Mouse (Mus musculus): Measurements from ENCODE around the gene BC024978.

The BC024978 gene

DNA sequence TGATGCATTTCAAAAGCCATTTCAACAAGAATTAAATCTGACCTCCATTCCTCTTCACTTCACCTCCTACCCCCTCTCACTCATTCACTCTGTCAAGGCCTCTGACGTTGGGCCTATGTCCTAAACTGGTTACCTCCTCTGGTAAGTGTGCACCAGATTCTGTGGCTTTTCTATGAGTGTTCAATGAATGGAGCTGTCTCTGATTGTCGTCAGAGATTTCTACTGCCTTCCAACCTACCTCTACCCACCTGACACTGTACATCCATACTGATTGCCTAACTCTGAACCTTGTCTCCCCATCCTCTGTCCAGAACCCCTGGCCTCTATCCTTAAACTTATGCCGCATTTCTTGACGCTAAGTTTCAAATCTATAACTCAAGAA, 17.6 kb upstream of the BC024978 start:
- no peak for DNase-seq

DNA sequence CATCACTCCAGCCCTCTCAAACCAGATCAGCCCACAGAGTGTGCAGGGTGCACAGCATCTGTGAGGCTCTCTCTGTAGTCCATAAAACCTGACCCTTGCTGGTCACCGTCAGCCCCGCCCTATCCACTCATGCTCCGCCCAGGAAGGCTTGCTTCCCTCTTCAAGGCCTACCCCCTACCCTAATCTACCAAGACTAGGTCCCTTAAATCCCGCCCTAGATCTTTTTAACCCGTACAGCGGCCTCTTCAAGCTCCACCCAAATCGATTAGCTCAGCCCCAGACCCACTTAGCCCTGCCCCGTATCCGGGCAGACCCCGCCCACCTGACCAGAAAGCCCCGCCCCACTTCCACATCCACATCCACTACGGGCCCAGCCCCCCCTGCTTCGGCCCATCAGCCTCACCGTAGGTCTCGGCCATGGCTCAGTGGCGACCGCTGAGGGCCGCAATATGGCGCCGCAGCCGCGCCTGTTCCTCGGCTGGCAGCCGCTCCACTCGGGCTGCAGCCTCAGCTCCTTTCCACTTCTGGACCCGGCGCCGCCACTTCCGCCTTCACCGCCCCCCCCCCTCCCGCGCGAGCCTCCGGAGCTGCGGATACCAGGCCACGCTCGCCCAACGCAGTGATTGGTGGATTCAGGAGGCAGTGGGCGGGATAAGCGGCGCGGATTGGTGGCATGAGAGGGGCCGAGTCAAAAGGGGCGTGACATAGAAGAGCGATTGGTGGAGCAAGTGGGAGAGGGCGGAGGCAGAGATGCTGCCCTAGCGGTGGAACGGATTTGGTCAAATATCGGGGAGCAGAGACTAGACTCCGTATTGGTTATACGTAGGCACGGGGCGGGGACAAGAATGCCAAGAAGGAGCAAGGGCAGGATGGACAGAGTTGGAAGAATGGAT, 17.0 kb upstream of the BC024978 start, which contains the start of gene Rab4b:
Rab4b (minus strand) TSS at position 573 of the 893 bp plus-strand sequence.
- DNase-seq, result peak; percentile 100

DNA sequence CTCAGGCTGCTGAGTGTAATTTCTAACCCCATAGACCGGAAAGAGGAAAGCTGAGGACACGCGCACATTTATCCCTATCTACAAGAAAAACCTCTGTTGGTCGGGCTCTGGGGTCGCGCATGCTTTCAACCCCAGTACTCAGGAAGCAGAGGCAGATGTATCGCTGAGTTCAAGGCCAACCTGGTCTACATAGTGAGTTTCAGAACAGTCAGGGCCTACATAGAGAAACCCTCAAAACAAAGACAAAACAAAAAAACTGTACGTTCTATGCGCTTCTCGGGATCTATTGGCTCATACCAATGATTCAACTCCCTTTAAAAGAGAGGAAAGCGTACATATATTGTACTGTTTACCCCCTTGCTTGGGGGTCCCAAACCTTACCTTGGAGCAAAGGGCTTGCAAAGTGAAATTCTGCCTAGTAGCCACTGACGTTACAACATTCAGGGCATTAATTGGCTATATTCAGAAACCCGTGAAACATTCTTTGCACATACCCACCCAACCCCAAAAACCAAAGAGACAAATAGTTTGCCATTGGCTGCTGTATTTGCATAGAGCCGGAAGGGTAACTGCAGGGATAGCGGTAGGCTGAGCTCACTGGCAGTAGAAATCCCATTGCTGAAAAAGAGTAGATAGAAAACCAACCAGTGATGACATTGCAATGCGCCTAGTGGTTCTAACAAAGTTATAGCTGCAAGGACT, 16.2 kb upstream of the BC024978 start:
- no peak for DNase-seq

DNA sequence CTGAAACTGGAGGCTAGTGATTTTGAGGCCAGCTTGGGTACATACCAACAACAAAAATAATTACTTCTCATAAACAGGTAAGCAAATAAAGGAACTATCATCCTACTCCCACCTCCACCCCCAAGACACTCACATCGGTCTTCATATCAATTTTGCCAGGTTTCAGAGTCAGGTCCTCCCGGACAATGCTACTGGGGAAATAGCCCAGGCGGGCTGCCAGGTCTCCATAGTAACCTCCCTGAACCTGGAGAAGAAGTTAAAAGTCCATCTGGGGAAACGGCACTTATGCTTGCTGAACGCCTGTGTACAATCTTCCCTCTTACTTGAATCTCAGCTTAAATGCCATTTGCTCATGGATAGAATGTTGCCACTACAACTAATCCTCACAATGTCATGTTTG, 15.5 kb upstream of the BC024978 start:
- DNase-seq, result peak; percentile 44 to 64

DNA sequence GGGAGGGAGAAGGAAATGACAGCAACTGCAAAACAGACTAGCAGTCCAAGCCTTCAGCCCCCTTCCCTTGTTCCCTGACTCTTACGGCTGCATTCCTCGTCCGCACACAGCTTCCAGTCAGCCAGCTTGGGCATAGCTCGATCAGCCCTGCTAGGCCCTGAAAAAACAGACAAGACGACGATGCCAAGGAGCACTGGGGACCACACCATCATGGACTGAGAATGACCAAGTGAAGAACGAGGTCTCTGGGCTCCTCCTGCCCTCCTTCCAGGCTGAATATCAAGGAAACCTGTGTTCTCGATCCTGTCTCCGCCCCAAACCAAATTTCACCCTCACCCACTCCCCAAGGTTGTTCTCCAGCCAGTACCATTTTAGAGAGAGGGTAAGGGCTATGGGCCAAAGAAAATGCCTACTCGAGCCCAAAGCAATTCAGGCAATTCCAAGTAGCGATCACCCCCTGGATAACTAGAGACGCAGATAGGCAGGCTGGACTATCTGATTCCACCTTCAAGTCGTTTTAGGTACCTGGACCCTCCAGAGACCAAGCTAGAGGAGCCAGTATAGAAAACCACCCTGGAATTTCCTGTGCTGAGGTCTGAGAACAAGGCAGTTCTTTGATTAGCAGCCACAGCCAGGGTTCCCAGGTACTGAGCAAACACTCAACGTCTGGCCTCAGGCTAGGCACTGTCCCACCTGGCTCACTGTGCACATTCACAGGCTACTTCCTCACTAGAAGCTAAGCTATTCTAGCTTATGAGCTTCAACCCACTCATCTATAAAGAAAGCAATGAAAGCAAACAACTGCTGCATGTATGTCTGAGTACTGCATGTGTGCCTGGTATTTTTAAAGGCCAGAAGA, 14.5 kb upstream of the BC024978 start, which contains the start of the genes Gm21983 and Mia:
Gm21983 (minus strand) TSS at position 250 of the 859 bp plus-strand sequence.
Mia (minus strand) TSS at position 321 of the 859 bp plus-strand sequence.
- DNase-seq, result peak in 1 of 2 experiments; percentile 51

DNA sequence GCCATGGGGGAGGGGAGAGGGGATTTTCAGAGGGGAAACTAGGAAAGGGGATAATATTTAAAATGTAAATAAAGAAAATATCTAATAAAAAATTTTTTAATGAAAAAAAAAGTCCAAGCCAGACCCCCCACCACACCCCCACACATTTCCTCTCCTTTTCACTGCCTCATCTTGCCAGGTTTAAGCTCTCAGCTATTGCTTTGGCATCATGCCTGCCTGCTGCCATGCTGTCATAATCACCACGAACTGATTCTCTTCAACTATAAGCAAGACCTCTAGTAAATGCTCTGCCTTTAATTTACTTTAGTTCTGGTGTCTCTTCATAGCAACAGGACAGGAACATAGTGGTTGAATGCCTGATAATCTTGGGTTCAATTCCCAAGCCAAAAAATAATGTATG, 13.1 kb upstream of the BC024978 start:
- DNase-seq, result no peak

DNA sequence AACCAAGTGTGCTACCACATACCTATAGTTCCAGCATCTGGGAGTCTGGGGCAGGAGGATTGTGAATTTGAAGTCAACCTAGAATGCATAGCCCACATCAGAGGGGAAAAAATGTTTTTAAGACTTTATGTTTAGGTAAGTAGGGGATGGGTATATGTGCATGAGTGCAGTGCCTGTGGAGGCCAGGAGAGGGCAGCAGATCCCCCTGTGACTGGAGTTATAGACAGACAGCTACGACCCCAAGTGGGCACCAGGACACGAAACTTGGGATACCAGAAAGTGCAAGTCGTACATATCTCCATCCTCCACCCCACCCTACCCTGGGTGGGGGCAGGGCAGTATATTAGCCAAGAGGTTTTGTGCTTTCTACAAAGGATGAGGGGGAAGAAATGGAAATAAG, 10.6 kb upstream of the BC024978 start:
- DNase-seq, result peak in 1 of 2 experiments; percentile 35

DNA sequence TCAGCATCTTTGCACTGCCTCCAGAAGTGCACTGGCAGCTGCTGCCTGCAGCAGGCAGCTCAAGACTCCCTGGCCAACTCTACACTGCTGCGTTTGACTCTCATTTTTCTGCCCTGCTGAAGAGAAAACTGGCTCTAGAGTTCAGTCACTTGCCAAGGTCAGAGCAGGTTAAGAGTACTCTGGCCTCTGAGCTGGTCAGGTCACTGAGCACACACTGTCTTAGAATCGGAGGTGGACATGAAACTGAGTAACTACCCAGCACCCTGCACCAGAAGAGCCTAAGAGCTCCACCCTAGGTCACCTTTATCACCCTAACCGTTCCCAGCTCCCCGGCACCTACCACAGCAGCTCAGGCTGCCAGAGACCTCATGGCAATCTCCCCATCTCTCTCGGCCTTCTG, 9.6 kb upstream of the BC024978 start:
- DNase-seq, result no peak

DNA sequence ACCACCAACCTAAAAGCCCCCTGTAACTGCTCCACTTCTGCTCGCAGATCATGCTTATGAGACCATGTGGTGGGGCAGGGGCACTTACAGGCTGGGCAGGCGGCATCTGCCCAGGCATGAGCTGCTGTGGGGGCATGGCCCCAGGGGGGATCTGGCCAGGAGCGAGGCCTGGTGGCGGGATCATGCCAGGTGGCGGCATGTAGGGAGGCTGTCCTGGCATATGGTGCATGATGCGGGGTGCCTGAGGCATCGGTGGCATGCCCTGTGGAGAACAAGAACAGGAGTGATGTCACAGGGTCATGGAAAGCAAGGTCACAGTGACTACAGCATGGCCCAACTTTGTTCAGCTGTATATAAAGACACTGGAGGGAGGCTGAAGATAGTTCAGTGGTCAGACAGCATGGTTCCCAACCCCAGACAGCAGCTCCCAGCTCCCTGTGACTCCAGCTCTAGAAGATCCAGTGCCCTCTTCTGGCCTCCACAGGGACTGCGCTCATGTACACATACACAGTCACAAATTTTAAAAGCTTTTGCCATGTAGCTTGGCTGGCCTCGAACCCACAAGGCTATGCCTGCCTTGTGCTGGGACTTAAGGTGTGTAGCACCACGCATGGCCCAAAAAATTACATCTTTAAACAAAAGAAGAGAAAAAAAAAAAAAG, 6.2 kb upstream of the BC024978 start:
- DNase-seq, result no peak

DNA sequence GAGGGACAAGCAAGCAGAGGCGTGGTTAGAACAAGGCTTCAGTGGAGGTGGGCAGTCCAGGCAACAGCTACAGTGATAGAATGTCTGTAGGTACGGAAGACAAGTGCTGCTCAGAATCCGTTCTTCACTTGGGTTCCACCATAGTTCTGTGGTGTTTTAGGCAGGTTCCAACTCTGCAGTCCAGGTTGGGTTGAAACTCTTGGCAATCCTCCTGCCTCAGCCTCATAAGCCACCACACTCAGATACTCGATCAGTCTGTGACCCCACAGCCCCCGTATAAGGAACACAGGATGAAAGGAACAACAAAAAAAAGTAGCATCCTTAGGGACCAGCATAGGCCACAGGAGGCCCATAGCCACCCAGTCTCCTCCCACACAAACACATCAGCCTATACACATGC, 3.1 kb upstream of the BC024978 start:
- DNase-seq, result no peak

DNA sequence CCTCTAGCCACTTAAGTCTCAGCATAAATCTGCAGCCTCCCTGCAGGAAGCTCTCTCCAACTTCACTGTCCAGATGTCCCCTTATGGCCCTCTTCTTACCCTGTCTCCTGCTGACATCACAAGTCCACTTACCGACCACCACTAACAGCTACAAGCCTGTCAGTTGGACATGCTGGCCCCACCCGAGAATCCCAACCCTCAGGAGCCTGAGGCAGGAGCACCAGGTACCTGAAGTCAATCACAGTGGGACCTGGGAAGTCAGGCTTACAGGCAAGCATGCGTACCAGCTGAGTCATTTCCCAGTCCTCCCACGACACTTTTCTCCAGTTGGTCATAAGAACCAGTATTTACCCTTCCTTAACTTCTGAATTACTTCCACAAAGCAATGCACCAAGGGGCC, 1.9 kb upstream of the BC024978 start:
- DNase-seq, result no peak

DNA sequence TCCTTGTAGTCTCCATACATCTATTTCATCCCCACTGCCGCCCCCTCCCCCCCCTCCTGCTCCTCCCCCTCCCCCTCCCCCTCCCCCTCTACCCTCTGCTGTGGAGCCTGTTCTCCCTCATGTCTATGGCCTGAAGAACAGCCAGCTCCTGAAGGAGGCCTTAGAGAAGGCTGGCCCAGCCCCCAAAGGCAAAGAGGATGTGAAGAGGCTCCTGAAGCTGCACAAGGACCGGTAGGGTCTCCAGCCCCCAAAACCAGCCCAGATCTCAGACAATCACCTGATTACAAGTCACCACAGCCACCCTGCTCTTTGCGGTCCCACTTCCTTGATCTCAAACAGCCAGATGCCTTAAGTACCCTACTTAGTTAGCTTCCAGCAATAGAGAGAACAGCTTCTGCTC, 1.6 kb downstream of the BC024978 start:
- no peak for DNase-seq

DNA sequence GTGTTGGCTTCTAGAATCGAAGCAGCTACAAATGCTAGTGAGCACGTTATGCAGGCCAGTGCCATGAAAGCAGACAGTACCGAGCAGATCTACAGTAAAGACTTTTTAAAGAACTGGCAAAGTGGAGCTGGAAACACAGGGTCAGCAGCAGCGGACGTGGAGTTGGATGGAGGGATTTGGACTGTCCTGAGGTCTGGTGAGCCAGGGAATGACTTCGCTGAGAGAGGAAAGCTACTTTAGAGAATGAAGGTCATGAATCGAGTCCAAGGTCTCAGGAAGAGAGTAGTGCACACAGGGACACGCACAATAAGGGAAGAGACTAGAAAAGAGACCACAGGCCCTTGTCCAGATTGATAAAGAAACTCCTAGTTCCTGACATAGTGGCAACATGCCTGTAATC, 2.1 kb downstream of the BC024978 start:
- DNase-seq, result no peak

DNA sequence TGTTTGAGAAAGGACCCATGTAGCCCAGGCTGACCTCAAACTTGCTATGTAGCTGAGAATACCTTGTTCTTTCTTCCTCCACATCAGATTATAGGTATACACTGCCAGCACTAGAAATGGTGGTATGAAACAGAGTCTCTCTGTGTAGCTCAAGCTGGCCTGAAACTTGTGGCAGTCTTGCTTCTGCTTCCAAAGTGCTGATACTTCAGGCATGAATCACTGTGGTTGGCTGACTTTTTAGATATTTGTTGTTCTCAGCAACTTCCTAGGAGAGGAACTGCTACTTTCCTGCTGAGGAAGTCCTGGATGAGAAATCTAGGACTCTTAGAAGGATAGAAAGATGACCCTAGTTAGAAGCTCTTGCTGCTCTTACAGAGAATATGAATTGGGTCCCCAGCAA, 2.8 kb downstream of the BC024978 start:
- no peak for DNase-seq

DNA sequence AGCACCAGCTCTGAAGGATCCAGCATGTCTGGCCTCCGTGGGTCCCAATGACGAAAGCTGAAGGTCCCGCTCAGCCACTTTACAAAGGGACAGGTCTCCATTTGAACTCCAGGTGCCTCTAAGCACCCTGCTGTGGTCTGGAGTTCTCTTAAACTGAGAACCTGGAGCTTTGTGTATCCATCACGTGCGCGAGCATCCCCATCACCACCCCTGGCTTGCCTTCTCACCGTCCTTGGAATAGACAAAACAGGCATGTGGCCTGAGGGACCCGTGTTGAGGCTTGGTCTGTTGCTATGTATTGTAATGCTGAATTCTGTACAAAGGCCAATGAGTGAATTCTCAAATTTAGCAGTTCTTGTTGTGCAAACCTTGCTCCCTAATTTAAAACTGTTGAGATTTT, 3.2 kb downstream of the BC024978 start:
- DNase-seq, result no peak

DNA sequence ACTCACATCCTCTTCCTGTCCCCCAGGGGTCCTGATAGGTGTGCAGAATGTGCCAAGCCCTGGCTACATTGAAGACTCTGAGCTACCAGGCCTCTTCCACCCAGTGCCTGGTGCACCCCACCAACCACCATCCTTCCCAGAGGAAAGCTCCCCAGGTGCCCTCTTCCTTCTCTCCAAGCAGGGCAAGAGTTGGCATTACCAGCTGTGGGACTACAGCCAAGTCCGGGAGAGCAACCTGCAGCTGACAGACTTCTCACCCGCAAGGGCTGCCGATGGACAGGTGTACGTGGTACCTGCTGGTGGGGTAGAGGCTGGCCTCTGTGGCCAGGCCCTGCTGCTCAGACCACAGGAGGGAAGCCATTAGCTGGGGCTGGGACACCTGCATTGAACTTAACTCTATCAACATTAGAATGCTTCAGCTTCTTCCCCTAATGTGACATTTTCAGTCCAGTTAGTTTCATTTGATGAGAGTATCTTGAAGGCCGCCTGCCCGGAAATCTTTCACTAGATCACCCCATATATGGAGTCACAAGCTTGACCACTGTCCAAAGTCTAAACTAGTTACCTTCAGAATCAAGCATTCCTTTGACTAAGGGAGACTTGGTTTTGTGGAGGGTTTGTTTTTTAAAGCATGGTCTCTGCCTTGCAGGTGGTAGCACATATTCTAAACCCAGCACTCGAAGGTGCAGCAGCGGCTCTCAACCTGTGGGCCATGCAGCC, 8.3 kb downstream of the BC024978 start:
- DNase-seq, result no peak

DNA sequence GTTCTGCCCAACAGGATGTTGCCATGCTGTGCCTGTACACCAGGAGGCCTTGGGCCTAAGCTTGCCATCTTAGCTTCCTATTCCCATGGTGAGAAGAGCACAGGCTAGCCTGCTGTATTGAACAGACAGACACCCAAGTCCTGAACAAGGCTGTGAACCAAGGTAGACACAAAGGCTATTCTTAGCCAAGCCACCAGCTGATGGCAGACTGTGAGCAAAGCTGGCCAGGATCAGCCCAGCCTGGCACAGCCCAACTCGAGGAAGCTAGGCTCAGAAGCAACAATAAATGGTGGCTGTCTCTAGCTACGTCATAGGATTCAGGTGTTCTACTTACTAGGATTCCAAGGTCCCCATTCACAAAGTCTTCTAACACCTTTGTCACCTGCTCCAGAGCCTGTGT, 17.0 kb downstream of the BC024978 start:
- DNase-seq, result no peak

DNA sequence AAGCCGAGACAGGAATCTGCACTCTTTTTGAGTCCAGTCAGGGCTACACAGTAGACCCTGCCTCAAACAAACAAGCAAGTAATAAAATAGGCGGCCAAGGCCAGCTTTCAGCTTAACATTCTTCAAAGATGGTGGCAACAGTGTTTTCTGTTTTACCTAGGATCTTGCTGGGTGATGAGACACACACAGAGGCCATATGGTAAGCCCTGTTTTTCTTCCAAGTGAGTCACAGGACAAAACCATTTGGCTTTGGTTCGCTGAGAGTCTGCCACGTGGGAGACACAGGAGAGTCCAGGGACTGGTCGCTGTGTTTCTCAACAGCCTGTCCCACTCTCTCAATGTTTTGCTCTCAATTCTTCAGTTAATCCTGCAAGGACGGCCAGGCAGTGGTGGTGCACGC, 23.0 kb downstream of the BC024978 start:
- DNase-seq, result no peak

DNA sequence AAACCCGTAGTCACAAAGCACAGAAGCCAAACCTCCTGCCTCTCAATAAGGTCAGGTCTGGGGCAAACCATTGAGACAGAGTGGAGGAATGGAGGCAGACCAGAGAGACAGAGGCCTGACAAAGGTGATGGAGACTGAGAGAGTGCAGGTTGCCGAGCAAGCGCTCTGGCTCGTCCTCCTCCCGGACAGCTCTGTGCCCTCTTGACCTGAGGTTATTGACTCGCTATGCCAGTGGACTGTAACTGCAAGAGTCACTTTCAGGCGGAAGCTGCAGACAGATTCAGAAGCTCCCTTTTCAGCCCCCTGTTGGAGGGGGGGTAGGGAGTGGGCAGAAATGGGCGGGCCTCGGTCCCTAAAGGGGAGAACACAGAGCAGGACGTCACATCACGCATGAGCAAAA, 24.4 kb downstream of the BC024978 start:
- DNase-seq, result no peak

DNA sequence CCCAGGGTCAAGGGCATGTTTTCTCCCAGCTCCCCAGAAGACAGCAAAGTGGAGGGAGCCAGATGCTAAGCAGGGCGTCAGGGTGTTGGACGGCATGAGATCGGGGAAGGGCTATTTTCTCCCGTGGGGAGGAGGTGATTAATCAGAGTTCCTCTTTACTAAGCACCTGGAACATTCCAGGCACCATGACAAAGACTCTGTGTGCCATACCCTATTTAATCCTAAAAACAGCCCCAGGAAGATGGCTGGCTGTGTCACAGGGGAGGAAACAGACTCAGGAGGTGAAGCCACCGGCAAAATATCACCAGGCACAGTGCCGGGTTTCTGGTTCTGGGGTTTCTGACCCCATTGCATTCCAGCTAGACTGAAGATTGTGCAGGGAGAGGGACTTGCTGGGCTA, 26.4 kb downstream of the BC024978 start:
- DNase-seq, result no peak

DNA sequence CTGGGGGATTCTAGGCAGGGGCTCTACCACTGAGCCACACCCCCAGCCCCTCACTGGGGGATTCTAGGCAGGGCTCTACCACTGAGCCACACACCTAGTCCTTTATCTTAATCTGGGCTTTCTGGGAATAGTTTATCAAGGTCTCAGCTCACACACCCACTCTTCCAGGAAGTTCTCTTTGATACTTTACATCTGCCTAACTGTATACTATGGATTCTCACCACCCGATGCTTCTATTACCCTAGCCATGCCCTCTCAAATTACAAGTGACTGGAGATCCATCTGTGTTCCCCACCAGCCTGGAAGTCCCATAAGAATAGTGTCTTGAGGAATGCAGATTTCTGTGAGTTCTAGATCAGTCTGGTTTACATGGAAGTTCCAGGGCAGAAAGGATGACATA, 27.0 kb downstream of the BC024978 start:
- DNase-seq, result no peak
